Mouse (Mus musculus): ENCODE data around the gene Micu2. TPM values are rescaled to one million over a fixed set of nuclear protein-coding genes. Genes with fewer than 3 reads are reported as not detected.
A peak's percentile ranks its signal among the peaks of the same experiment; 100 is the strongest.

Gene Micu2
- polyA plus RNA-seq, 1 experiment from 2014 or later = 72.0 TPM

DNA sequence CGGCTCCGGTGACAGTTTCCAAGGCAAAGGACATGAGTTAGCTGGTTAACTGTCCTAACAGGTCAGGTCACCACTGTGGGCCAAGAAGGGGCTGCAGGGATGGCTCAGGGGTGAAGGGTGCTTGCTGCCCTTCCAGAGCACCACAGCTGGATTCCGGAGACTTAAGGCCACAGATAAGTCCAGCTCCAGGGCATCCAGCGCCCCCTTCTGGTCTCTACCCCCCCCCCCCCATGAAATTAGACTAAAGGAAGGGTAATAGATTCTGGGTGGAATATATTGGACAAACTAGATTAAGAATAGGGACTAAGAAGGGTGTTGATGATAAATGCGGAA lies 306 bp upstream of the Micu2 start:
- Histone ChIP-seq H3K27ac (replicated peaks in 1 of 2; ENCODE audit: control insufficient read depth in 1 of 2, insufficient read depth in 1 of 2, low read depth in 2 of 2, low read length in 2 of 2) (no peak overlapping the region), H3K27me3 (ENCODE audit: control insufficient read depth, insufficient read depth, low read length) (no peaks in the 10 kb centered on the region), H3K4me2 (ENCODE audit: low read length) (peak overlapping the region; percentile 84), H3K9ac (ENCODE audit: low read length) (peak overlapping the region; percentile 94; the same call in 1 of the 2 replicates), H3K36me3 (ENCODE audit: control insufficient read depth, insufficient read depth, low read length) (no peaks in the 10 kb centered on the region), H3K4me1 (ENCODE audit: control insufficient read depth in 2 of 2, insufficient read depth in 2 of 2, low read length in 2 of 2) (peaks cover 5 to 8% of the 10 kb centered on the region in 2 experiments; a peak in 3 of 4 replicates), H3K4me3 (ENCODE audit: control insufficient read depth in 1 of 2, insufficient read depth in 1 of 2, low read depth in 1 of 2, low read length in 2 of 2) (peak overlapping the region; percentile 89 to 97), H3K9me3 (ENCODE audit: control insufficient read depth, low read length) (no peaks in the 10 kb centered on the region)
- no peak for ATAC-seq (ENCODE audit: insufficient number of reproducible peaks, insufficient read depth, low FRiP score, low read depth)
- WGBS = 34% methylated on average over 5 of the region's 5 CpGs

DNA sequence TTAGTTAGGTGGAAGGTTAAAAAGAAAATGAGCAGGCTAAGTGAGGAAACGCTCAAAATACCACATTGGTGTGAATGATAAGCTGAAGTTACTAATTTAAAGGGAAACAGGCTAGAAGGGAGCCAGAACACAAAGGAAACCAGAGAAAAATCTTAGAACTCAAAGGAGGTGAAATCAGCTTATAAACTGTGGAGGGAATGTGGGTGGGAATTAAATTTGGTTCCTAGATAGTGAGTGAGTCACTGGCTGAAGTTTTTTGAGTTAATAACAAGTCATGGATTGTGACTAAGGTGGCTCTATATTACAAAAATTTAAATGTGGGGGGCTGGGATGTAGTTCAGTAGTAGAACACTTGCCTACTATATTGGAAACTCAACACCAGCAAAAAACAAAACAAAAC lies 1.6 kb downstream of the Micu2 start:
- Histone ChIP-seq H3K4me1 (ENCODE audit: control insufficient read depth in 2 of 2, insufficient read depth in 2 of 2, low read length in 2 of 2) (peaks cover 5 to 8% of the 10 kb centered on the region in 2 experiments; a peak in 3 of 4 replicates), H3K4me3 (ENCODE audit: control insufficient read depth in 1 of 2, insufficient read depth in 1 of 2, low read depth in 1 of 2, low read length in 2 of 2) (no peak overlapping the region), H3K9ac (ENCODE audit: low read length) (no peak overlapping the region), H3K27ac (replicated peaks in 1 of 2; ENCODE audit: control insufficient read depth in 1 of 2, insufficient read depth in 1 of 2, low read depth in 2 of 2, low read length in 2 of 2) (no peak overlapping the region), H3K36me3 (ENCODE audit: control insufficient read depth, insufficient read depth, low read length) (0 out of 2 replicates have a peak, but pooled peaks cover 3% of the 10 kb centered on the region), H3K27me3 (ENCODE audit: control insufficient read depth, insufficient read depth, low read length) (no peaks in the 10 kb centered on the region), H3K4me2 (ENCODE audit: low read length) (no peak overlapping the region), H3K9me3 (ENCODE audit: control insufficient read depth, low read length) (0 out of 2 replicates have a peak, but pooled peaks cover 5% of the 10 kb centered on the region)
- 58% methylated on average over 1 of the region's 1 CpGs for WGBS
- no peak for ATAC-seq (ENCODE audit: insufficient number of reproducible peaks, insufficient read depth, low FRiP score, low read depth)

DNA sequence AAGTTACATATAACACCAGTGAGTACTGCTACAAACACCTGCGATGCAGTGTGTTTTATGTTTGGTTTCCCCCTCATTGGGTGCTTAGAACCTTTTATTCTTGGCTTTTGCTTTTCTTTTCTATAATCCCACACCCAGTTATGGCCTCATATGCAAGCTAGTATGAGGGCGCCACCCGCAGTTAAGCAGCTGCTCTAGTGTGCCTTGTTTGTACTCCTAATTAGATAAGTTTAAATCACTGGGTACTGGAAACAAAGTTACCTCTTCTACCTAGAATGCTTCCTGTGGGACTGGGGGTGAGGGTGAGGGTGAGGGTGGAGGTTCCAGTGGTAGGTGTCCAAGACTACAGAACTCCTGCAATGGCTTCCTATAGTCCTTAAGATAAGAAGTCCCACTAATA lies 2.9 kb downstream of the Micu2 start:
- H3K36me3 ChIP-seq (ENCODE audit: control insufficient read depth, insufficient read depth, low read length) = peaks cover 3% of the 10 kb centered on the region; the same call in 1 of the 2 replicates
- WGBS = 92% methylated on average over 3 of the region's 3 CpGs
- H3K4me3 ChIP-seq (ENCODE audit: control insufficient read depth in 1 of 2, insufficient read depth in 1 of 2, low read depth in 1 of 2, low read length in 2 of 2) = no peak overlapping the region
- H3K4me2 ChIP-seq (ENCODE audit: low read length) = no peak overlapping the region
- no peak overlapping the region for H3K27ac ChIP-seq (replicated peaks in 1 of 2; ENCODE audit: control insufficient read depth in 1 of 2, insufficient read depth in 1 of 2, low read depth in 2 of 2, low read length in 2 of 2)
- 0 out of 2 replicates have a peak, but pooled peaks cover 5% of the 10 kb centered on the region for H3K9me3 ChIP-seq (ENCODE audit: control insufficient read depth, low read length)
- H3K4me1 ChIP-seq (ENCODE audit: control insufficient read depth in 2 of 2, insufficient read depth in 2 of 2, low read length in 2 of 2) = peaks cover 5 to 17% of the 10 kb centered on the region in 2 experiments
- no peaks in the 10 kb centered on the region for H3K27me3 ChIP-seq (ENCODE audit: control insufficient read depth, insufficient read depth, low read length)
- no peak for ATAC-seq (ENCODE audit: insufficient number of reproducible peaks, insufficient read depth, low FRiP score, low read depth)
- H3K9ac ChIP-seq (ENCODE audit: low read length) = no peak overlapping the region

DNA sequence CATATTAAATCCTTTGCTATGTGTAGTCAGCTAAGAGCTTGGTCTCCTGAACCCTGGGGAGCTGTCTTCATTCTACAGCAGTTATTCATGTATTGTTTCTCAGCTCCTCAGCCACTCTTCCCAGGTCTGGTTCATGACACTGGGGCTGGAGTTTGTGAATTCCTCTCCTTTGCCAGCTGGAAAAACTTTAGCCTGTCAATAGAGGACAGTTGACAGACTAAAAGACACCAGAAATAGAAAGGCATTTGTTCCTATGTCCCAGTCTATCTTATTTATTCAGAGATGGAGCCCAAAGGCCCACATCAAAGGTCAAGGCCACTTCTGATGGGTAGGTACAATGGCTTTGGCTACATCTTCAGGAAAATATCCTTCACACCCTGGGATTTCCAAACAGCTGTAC lies 7.3 kb downstream of the Micu2 start:
- Histone ChIP-seq H3K9me3 (ENCODE audit: control insufficient read depth, low read length) (0 out of 2 replicates have a peak, but pooled peaks cover 11% of the 10 kb centered on the region), H3K27me3 (ENCODE audit: control insufficient read depth, insufficient read depth, low read length) (no peaks in the 10 kb centered on the region), H3K27ac (replicated peaks in 1 of 2; ENCODE audit: control insufficient read depth in 1 of 2, insufficient read depth in 1 of 2, low read depth in 2 of 2, low read length in 2 of 2) (peak overlapping the region in 1 of 2 experiments; percentile 5; a peak in 1 of 4 replicates), H3K4me2 (ENCODE audit: low read length) (no peak overlapping the region), H3K36me3 (ENCODE audit: control insufficient read depth, insufficient read depth, low read length) (peaks cover 3% of the 10 kb centered on the region), H3K4me1 (ENCODE audit: control insufficient read depth in 2 of 2, insufficient read depth in 2 of 2, low read length in 2 of 2) (peaks cover 0 to 9% of the 10 kb centered on the region in 2 experiments; a peak in 2 of 4 replicates), H3K9ac (ENCODE audit: low read length) (no peak overlapping the region), H3K4me3 (ENCODE audit: control insufficient read depth in 1 of 2, insufficient read depth in 1 of 2, low read depth in 1 of 2, low read length in 2 of 2) (no peak overlapping the region)
- ATAC-seq (ENCODE audit: insufficient number of reproducible peaks, insufficient read depth, low FRiP score, low read depth) = no peak

DNA sequence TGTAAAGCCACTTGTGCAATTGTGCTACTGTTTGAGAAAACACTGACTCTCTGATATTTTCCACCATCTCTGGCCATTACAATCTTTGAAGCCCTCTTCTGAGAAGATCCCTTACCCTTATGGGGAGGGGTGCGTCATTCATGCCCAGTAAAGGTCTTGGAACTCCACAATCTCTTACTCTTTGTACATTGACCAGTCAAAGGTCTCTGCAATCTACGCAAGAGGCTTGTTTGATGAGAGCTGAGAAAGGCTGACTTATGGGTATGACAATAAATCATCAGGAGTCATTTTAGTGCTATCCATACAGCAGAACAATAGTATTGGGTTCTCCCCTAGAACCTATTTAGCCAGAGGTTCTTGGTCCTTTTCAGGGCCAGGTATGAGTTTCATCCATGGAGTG lies 9.9 kb downstream of the Micu2 start:
- Histone ChIP-seq H3K36me3 (ENCODE audit: control insufficient read depth, insufficient read depth, low read length) (peaks cover 3% of the 10 kb centered on the region), H3K9ac (ENCODE audit: low read length) (no peak overlapping the region), H3K27me3 (ENCODE audit: control insufficient read depth, insufficient read depth, low read length) (no peaks in the 10 kb centered on the region), H3K9me3 (ENCODE audit: control insufficient read depth, low read length) (0 out of 2 replicates have a peak, but pooled peaks cover 11% of the 10 kb centered on the region), H3K4me2 (ENCODE audit: low read length) (no peak overlapping the region), H3K4me1 (ENCODE audit: control insufficient read depth in 2 of 2, insufficient read depth in 2 of 2, low read length in 2 of 2) (peaks cover 0 to 9% of the 10 kb centered on the region in 2 experiments; a peak in 2 of 4 replicates), H3K27ac (replicated peaks in 1 of 2; ENCODE audit: control insufficient read depth in 1 of 2, insufficient read depth in 1 of 2, low read depth in 2 of 2, low read length in 2 of 2) (no peak overlapping the region), H3K4me3 (ENCODE audit: control insufficient read depth in 1 of 2, insufficient read depth in 1 of 2, low read depth in 1 of 2, low read length in 2 of 2) (no peak overlapping the region)
- no peak for ATAC-seq (ENCODE audit: insufficient number of reproducible peaks, insufficient read depth, low FRiP score, low read depth)
- 96% methylated on average over 2 of the region's 2 CpGs for WGBS

DNA sequence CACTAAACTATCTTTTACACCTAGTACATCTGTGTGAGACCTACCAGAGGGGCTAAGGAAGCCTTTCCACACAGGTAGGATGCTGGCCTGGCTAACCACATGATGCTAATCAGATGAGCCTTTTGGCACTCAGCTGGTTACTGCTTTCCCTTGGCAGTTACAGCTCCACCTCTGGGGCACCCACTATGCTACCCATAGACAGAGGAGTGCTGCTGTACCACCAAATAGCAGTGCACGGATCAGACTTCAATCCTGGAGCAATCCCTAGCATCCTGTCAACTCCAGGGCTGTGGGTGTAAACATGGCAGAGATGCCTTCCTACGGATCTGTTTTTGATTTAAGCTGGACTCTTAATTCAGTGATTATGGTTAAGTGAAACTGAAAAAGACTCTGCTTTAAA lies 13.3 kb downstream of the Micu2 start:
- no peak for ATAC-seq (ENCODE audit: insufficient number of reproducible peaks, insufficient read depth, low FRiP score, low read depth)
- Histone ChIP-seq H3K4me2 (ENCODE audit: low read length) (no peak overlapping the region), H3K9ac (ENCODE audit: low read length) (no peak overlapping the region), H3K36me3 (ENCODE audit: control insufficient read depth, insufficient read depth, low read length) (no peaks in the 10 kb centered on the region; the same call in 1 of the 2 replicates), H3K27me3 (ENCODE audit: control insufficient read depth, insufficient read depth, low read length) (no peaks in the 10 kb centered on the region), H3K4me1 (ENCODE audit: control insufficient read depth in 2 of 2, insufficient read depth in 2 of 2, low read length in 2 of 2) (peaks cover 8 to 12% of the 10 kb centered on the region in 2 experiments), H3K9me3 (ENCODE audit: control insufficient read depth, low read length) (0 out of 2 replicates have a peak, but pooled peaks cover 6% of the 10 kb centered on the region), H3K27ac (replicated peaks in 1 of 2; ENCODE audit: control insufficient read depth in 1 of 2, insufficient read depth in 1 of 2, low read depth in 2 of 2, low read length in 2 of 2) (no peak overlapping the region), H3K4me3 (ENCODE audit: control insufficient read depth in 1 of 2, insufficient read depth in 1 of 2, low read depth in 1 of 2, low read length in 2 of 2) (no peak overlapping the region)
- WGBS = 75% methylated on average over 2 of the region's 2 CpGs

DNA sequence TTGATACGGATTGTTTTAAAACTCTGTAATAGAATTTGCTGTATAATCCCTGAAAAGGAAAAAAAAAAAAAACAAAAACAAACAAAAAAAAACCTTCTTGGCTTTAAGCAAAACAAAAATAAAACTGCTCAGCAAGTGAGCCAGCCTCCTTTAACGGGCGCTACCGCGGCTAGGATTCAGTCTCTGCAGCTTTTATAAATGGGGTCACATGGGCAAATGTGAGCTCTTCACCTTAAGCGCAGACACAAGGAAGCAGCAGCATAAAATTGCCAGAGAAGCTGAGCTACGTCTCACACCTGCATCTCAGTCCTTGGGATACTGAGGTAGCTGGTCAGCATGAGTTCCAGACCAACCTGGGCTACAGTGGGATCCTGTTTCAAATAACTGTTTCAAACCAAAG lies 16.6 kb downstream of the Micu2 start:
- Histone ChIP-seq H3K27ac (replicated peaks in 1 of 2; ENCODE audit: control insufficient read depth in 1 of 2, insufficient read depth in 1 of 2, low read depth in 2 of 2, low read length in 2 of 2) (0 out of 4 replicates have a peak overlapping the region, but pooled peaks of 1 of the 2 experiments have one; percentile 14), H3K9ac (ENCODE audit: low read length) (no peak overlapping the region), H3K36me3 (ENCODE audit: control insufficient read depth, insufficient read depth, low read length) (no peaks in the 10 kb centered on the region), H3K9me3 (ENCODE audit: control insufficient read depth, low read length) (no peaks in the 10 kb centered on the region), H3K4me1 (ENCODE audit: control insufficient read depth in 2 of 2, insufficient read depth in 2 of 2, low read length in 2 of 2) (peaks cover 13 to 25% of the 10 kb centered on the region in 2 experiments), H3K27me3 (ENCODE audit: control insufficient read depth, insufficient read depth, low read length) (no peaks in the 10 kb centered on the region), H3K4me2 (ENCODE audit: low read length) (peak overlapping the region; percentile 27; the same call in 1 of the 2 replicates), H3K4me3 (ENCODE audit: control insufficient read depth in 1 of 2, insufficient read depth in 1 of 2, low read depth in 1 of 2, low read length in 2 of 2) (no peak overlapping the region)
- ATAC-seq (ENCODE audit: insufficient number of reproducible peaks, insufficient read depth, low FRiP score, low read depth) = no peak
- 42% methylated on average over 7 of the region's 7 CpGs for WGBS
